Mouse (Mus musculus) lung, adult 18-20 months (tissue): Measurements from ENCODE around the gene Nek2.
A peak's percentile ranks its signal among the peaks of the same experiment; 100 is the strongest.

Experiments
- DNase-seq, 2 experiments: peaks; one replicate each; pipeline ENCODE4 v3.0.0; 2022; ENCODE audit warnings: mixed read lengths in 2 of 2

The Nek2 gene

DNA sequence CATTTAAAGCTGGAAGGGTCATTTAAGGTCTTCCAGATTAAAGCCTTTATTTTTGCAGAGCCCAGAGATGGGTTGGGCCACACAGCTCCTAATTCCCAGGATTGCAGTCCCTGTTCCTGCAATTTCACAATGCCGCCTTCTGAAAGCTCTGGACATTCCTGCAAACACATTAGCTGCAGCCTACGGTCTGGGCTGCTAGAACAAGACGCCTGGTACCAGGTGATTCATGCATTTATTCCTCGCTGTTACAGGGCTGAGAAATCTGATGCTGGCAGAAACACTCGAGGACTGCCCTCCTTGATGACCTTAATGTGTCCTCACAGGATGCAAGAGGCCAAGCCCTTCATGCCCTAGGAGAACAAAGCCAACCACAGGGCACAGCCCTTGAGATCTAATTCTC, 6.3 kb upstream of the Nek2 start:
- peak in 1 of 2 experiments; percentile 44 for DNase-seq

DNA sequence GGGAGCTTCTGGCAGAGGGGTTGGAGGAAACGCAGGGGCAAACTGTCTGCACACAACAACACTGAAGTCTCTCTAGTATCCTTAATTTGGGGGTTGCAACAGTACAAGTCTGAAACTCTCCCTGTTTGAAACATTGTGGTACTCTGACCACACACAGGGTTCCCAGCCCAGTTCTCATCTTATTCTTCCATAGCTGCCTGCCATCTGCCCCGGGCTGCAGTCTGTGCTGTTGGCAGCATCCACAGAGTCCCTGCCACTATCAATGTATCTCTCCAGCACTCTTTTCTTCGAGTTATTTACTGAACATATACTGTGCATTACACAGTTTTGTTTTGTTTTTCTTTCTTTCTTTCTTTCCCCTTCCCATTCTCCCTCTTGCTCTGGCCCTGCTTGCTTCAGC, 4.6 kb upstream of the Nek2 start:
- DNase-seq: no peak

DNA sequence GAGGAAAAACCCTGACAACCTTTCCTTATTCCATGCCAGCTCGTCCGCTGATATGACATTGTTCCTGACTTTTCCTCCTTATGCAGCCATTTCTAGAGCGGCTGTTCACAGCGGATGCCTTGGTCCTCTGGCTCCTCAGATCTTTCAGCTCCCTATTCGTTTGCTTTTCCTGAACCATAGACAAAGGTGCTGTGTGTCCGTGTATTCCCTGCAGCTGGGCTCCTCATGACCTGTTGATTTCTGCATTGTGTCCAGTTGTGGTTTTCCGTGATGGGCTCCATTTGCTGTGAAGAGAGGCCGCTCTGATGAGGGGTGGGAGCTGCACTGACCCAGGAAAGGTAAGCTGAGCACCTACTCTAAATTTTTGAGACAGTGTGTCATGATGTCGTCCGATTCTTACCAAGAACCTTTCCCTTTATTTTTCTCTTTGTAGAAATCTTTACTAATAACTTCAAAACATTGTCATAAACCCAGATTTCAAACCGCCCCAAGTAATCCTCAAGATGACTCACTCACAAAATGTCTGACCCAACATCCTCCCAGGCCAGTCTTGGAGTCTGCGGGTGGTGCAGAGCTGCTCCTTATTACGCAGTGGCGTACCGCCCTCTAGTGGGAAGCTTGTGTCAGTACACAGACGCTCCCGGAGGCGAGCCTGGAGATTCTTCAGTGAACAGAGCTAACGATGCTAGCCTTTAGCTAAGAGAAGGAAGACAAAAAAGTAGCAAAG, 3.7 kb upstream of the Nek2 start:
- DNase-seq: peak; percentile 83 to 84

DNA sequence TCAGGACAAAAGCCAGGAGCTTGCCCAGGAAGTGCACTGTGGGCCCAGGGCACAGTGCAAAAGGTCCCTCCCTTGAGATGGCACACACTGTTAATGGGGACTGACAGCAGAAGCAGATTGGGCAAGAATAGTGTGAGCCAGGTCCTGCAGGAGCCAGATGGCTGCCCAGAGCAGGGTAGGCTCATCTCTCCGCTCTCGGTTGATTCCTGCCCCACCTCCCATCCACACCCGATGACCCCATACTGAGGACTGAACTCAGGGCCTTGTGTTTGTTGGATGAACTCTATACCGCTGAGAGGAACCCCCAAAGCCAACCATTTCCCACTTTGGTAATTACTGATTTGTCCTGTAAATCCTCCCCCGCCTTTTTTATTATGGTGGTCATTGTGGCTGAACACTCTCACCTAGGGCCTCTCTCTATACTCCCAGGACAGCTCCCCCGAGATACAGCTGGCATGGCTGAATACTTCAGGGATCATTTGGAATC, 3.1 kb upstream of the Nek2 start:
- DNase-seq: no peak

DNA sequence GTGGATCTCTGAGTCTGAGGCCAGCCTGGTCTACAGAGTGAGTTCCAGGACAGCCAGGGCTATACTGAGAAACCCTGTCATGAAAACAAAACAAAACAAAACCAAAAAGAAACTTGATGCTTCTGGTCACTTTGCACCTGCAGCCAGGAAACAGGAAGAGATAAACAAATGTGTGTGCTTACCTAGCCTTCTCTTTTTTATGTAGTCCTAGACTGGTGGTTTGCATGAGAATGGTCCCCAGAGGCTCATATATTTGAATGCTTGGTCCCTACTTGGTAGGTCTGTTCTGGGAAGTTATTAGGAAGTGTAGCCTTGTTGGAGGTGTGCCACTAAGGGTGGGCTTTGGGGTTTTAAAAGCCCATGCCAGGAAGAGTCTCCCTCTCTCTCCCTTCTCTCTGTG, 2.2 kb upstream of the Nek2 start:
- DNase-seq: no peak

DNA sequence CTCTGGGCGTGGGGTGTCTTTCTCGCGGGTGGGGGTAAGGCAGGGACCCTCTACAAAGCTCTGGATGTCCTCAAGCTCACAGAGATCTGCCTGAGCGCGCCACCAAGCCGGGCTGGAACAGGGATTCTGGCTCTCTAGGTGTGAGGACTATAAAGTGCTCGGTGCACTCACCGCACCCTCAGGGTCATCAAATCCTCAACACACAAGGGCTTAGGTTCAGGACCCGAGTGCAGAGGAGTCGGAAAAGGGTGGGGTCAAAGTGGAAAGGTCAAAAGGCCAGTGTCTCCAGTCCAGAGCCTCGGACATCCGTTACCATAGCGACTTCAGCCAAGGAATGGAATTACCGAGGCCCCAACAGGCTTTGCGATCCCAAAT, 306 bp upstream of the Nek2 start:
- DNase-seq: no peak

DNA sequence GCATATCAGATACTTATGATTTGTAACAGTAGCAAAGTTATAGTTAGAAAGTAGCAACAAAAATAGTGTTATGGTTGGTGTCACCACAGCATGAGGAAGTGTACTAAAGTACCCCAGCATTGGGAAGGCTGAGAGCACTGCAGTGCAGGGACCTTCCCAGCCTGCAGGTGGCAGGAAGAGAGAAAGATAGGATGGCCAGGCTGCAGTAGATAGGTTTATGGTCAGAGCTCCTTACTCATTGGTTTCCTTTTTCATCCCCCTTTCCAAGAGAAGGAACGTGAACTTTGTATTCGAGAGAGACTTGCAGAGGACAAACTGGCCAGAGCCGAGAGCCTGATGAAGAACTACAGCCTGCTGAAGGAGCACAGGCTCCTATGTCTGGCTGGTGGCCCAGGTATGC, 7.9 kb downstream of the Nek2 start:
- DNase-seq: no peak

DNA sequence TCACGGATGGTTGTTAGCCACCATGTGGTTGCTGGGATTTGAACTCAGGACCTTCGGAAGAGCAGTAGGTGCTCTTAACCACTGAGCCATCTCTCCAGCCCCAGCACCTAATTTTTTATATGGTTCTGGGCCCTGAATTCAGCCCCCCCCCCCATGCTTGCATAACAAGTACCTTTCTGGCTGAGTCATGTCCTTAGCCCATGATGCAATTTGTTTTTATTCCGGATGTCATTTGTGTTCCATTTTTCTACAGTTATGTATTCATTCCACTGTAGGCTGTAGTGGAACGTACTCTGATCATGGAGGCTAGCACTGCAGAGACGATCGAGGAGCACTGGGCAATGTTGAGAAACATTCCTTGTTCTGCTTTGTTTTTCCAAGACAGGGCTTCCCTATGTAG, 12.2 kb downstream of the Nek2 start:
- DNase-seq: no peak

DNA sequence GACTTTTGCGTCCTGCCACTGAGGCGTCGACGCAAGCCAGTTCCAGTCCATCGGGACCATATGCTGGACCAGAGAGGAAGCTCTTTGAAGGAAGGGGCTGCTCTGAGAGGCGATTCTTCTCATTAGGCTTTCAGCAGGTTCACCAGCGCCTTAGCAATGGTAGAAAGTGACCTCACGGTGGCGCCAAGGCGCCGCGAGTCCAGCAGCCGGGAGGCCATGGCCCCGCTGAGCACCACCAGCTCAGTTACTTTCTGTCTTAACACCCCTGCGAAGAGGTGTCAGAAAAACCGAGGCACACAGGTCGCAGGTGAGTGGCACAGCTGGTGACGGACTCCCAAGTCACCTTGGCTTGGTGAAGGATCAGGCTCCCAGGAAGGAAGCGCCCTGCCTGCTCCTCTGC, 13.6 kb downstream of the Nek2 start:
- DNase-seq: peak; percentile 57 to 73

DNA sequence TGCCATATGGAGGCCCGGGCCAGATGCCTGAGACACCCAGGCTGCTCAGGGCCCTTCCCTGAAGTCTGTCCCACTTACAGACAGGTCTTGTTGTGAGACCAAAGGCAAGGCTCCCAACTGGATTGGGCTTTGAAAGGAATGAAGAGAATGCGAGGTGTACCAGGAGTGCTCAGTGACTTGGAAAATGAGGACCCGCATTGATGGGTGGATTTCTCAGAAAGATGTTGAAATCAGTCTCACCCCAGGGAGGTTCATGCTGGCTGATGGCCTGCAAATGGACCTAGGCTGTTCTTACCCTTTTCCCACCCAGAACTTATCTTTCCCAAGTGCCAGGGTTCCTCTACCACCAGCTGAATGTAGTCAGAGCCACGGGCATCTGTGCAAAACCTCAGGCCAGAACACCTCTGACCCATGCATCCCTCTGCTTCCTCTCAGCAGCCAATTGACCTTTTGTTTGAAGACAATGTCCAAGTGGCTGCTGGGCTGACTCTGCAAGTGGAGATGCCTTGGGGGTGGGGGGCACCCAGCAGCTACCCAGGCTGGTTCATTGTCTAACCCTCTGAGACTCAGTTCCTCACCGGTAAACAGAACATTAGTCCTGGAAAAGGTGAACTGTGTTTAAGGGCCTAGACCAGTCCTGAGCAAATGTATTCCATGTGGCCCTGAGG, 15.2 kb downstream of the Nek2 start:
- no peak for DNase-seq

DNA sequence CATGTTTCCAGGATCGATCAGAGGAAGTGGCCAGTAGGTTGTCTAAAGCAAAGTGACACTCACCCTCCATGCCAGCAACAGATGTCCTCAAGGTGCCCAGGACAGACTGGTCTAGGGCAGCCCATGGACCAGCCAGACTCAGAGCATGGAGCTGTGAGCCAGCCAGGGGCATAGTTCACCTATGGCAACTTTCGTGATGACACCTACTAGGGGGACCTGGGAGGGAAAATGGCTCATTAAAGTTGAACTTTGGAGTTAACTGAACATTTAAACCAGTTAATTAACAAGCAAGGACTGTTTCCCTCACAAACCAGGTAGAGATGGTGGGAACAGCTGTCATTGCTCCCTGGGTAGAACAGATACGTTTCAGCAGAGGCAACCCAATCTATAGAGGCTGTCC, 16.4 kb downstream of the Nek2 start:
- DNase-seq: no peak

DNA sequence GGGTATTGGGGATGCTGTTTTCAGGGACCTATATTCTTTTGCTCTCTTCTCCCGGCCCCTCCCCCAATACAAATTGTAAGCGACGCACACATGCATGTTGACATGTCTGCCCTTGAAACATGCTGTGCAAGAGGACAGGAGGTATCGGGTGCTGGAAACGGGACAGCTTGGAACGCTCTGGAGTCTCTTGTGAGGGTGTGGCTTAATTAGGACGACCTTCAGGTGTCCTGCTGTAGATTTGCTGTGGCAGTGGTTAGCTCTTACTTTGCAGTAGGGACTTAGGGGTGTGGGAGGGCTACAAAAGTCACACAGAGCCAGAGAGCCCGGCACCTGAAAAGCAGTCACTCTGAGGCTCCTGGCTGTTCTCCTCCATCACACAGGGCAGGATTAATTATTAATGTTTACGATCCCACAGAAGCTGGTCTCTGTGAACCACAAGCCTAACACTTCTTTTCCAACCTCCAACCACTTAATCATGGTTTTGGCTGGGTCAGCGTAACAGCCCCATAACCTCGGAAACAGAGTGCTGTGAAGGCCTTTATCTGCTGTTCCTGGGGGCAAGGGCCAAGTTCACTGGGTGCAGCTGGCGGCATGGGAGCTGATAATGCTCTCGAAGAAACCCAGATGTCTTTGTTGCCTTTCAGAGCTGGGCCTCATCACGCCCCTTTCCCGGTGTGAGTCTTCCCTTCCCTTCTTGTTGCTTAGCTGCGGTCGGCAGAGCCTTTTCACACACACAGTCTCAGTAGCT, 17.9 kb downstream of the Nek2 start:
- DNase-seq: no peak

DNA sequence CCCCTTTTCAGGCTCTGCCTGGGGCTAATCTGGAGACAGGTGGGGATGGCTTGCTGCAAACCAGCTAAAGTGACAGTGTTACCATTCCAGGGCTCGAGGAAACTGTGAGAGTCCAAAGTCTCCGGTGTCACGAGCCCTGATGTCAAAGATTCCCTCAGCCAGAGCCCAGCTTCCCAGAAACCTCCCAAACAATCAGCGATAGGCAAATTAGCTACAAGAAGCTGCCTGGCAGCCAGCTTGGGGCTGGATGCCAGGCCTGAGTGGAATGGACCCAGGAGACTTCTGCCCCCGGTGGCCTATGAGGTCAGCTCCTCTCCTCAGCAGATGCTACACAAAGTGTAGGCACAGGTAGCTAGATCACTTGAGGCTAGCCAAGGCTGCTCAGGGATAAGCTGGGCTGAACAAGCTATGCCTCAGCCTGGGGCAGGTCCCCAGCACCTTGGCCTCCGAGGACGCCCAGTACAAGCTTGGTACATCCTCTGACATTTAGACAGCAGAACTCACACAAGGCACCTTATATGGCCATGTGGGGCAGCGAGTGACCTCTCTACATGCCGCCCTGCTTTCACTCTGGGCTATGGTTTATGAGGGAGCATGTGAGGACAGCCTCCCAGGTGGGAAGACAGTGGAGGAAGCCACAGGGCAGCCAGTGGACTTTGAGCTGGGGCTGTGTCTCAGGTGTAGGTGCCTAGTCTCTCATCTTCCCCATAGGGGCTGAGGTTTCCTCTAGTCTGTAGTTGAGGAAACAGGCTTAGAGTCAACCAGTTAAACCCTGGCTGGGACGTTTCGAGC, 19.7 kb downstream of the Nek2 start:
- DNase-seq: no peak

DNA sequence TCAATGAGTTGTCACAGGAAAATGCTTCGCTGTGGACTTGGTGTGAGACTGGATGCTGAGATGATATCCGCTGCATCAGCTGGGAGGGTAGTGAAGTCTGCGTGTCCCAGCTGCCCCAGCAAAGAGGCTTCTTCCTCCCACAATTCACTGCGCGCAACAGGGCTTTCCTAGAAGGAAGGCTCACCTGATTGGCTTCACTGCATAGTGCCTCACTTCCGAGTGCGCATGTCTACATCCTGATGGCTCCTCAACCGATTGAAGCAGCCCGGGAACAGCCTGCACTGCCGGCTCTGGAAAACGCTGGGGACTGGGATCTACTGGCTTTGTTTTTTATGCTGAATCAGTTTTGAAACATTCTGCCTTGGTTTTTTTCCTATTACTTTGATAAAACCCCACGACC, 21.0 kb downstream of the Nek2 start:
- DNase-seq: no peak

DNA sequence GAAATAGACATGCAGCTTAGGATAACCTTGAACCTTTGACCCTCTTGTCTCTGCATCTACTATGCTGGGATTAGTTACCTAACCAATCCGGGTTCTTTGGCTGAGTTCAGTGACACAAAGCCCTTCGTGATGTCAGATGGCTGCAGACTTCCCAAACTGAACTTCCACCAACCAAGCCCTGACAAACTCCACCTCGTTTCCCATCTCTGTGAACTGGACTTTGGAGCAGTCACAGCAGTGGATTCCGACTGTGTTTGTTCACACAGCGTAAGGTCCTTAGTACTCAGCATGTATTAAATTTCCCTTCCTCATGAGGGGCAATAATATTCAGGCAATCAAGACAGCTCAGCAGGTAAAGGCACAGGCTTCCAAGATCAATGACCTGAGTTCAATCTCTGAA, 25.4 kb downstream of the Nek2 start:
- DNase-seq: no peak

DNA sequence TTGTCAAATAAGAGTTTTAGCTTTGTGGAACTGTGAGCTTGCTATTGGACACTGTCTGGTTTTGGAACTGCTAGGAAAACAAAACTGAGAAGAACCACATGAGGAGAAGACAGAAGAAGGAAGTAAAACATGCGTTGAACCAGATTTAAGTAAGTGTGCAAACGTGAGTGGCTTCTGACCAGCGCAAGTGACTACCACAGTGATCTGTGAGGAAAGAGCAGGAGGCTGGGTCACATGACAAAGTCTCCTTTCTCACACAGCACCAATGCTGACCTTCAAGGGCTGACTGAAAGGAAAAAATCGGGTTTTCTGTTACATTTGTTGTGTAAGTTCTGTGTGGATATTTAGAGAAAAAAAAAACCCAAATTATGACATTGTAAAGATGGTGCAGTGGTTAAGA, 28.3 kb downstream of the Nek2 start:
- no peak for DNase-seq

DNA sequence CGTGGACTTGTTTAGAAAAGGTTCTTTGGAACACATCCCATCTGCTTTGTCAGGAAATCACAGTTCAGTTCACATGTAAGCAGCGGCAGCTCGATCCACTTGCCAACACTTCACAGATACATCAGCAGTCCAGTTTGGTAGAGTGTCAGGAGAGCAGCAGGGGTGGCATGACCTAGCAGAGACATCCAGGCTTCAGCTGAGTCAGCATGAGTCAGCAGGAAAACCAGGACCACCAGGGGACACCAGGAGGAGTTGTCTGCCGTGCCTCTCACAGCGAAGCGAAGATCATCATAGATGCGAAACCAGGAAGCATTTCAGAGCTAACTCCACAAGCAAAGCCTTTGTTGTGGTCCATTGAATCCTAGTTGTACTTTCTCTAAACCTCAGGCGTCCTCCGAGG, 32.2 kb downstream of the Nek2 start:
- no peak for DNase-seq

DNA sequence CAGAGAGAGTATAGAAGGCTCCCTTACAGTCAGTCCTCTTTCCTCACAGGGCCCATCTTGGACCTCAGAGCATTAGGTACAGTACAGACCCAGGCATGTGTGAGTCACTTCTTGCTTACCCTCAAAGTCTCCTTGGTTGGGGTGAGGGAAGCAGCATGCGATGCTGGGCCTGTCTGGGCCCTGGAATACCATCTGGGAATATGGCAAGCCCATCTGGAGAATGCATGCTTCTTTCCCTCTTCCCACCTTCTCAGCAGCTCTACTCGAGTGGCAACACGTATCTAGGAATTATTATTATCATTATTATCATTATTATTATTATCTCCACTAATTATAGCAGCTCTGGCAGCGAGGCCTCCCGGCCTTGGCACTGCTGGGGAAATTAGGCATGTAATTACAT, 33.5 kb downstream of the Nek2 start:
- DNase-seq: no peak

DNA sequence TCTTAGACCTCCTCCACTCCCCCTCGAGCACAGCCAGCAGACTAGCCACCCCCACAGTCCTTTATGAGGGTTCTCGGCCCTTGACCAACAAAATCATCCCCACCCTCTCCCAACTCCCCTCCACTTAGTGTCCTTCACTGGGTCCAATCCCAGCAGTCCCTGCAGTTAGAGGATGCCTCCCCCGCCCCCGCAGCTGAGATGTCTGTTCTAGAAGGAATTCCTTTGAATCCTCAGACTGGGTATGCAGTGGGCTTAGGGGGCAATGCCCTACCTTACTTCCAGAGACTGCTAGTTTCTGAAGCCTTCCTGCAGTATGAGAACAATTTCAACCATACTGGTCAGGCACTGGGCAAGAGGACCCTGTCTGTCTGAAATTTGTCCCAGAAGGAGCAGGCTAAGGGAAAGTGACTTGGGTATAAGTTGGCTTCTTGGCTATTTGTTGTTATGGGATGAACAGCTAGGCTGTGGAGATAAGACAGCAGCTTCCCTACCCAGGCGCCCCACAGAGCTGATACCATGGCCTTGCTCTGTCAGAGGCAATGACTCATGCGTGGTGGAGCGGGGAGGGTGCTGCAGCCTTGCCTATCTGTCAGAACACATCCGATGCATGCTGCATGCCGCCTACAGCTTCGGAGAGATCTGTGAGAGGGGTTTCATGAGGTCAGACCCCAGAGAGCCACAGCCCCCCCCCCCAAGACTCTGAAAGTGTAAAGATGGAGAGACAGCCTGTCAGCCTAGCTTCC, 34.1 kb downstream of the Nek2 start:
- DNase-seq: no peak

DNA sequence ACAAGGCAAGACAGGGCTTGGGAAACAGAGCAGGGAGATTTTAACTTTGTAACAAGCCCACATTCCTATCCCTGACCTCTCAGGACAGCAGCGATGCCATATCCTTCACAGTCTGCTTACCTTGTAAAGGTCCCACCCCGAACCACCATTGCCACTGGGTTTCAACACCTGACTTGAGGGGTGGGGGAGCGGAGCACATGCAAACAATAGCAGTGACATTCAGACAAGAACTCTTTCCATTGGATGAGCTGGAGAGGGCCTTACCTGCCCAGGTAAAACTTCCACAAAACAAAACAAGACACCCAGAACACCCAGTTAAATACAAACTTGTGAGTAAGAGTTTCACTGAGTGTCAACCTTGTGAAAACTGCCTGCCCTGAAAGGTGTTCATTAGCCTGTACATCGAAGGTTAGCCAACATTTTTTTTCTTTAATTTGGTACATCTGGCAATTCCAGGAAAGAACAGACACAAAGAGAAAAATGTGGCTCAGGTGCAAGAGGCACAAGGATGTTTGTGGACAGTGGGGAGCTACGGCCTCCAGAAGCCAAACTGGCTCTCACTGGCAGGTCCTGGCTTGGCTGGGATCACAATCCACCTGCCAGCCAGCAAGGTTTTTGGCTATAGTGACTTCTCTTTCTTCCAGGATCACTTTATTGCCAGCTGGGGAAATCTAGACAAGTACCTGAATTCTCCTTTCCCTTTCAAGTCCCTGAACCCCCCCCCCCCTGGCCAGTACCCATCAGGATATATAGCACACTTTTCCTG, 35.8 kb downstream of the Nek2 start:
- no peak for DNase-seq

DNA sequence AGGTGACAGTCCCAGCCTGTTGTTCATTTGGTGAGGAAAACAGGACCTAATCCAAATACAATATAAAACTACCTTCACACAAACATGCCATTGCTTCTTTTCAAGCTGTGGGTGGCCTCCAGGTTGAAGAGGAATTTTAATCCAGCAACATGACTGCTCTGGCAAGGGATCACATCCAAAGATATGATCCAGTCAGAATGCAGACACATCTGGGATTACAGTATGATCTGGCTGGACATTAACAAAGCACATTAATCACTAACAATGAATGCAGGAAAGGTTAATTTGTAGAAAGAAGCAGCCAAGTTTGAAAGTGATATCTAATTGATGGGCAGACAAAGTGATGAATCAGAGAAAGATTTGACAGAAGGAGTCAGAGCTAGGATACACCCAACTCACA, 36.9 kb downstream of the Nek2 start:
- DNase-seq: no peak

DNA sequence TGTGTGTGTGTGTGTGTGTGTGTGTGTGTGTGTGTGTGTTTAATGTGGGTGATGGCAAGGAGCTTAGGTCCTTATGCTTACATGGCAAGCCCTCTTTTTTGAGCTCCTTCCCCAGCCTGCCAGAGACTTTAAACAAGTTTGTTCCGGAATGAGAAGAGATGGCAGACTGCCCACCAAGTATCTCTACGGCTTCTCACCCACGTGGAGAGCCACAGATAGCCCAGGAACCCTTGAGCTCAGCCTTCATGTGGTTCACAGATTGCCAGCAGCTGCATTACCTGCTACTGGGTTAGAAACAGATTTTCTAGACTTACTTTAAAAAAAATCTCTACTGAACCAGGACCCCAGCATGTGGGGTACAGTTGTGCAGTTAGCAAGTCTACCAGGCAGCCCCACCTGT, 38.6 kb downstream of the Nek2 start:
- peak in 1 of 2 experiments; percentile 37 for DNase-seq
